Mouse (Mus musculus): ENCODE results near the gene Uts2. TPM values are rescaled to one million over a fixed set of nuclear protein-coding genes. Genes with fewer than 3 reads are reported as not detected.

Uts2 gene
- total RNA-seq (2014; fragmentation: Nextera tagmentation) = not detected in 2 replicates
- not detected in 2 replicates for total RNA-seq (2017)

DNA sequence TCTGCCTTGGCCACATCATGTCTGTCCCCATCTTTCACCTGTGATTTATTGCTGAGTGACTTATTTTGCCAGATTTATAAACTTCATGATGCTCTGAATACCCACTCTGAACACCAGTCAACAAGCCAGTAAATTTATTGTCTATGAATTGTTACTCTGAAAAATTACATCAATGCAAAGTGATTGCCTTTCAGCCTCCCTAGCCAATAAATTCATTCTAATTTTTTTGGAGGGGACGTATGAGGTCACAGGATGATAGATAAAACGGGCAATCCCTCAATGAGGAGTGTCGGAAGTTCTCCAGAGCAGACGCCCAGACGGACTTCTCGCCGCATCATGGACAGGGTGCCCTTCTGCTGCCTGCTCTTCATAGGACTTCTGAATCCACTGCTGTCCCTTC, at the start of gene Uts2:
Gene Uts2, plus strand, starts transcription at position 301 of the 400 bp plus-strand sequence.
- no peak for ATAC-seq (replicated peaks; ENCODE audit: low FRiP score, low TSS enrichment, poor library complexity, severe bottlenecking)

DNA sequence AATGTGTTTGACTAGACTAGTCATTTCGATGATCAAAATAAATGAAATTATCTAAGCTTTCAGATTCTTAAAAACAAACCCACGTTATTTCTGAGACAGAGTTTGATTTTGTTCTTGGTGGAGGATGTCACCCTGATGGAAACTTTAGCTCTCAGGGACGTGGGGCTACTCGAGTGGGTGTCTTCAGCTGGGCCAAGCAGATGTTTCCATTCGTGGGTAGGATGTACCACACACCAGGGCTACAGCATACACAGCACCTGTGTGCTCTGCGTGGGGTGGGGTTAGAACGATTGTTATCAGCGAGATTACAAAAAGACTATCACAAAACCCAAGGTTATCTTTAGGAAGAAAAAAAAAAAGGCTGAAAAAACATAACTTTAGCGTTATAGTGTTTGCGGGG, 45.9 kb upstream of the Uts2 start:
- ATAC-seq (replicated peaks; ENCODE audit: low FRiP score, low TSS enrichment, poor library complexity, severe bottlenecking) = no peak

DNA sequence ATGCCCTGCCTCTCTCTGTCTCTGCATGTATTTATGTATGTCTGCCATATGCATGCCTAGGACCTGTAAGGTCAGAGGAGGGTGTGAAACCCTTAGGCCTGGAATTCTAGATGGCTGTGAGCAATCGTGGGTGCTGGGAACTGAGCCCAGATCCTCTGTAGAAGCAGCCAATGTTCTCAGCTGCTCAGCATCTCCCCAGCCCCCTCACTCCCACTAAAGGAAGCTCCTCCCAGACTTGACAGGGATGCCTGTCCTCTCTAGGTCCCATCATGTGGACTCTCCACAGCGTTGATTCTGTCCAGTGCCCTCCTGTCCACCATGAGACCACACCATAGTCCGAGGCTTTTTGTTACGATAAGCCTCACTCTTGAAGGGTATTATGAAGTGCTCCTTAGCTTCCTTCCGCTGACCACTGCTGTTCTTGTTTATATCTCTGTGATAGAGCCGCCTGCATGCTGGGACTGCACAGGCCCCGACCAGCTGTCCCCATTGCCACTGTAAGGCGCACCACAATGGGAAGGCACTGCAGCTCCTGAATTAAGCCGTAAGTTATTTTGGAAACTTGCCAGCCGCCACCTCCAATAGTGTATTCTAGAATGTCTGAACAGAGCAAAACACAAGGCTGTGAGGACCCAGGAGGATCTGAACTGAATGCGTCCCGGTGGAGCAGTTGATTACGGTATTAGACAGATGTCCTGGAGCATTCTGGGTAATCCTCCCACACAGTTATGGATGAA, 40.4 kb upstream of the Uts2 start:
- ATAC-seq (replicated peaks; ENCODE audit: low FRiP score, low TSS enrichment, poor library complexity, severe bottlenecking) = no peak

DNA sequence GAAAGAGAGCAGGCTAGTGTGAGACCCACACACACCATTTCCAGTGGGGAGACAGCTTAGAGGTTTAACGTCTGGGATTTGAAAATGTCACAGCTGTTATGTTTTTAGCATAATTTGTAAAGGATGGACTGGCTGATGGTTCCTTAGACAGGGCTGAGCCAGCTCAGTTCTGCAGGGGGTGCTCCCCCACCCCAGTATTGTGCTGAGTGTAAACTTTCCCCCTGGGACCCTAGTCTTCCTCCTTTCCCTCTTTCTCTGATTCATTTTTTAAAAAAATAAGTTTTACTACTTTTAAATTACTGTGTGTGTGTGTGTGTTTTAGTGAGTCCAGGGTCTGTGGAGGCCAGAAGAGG, 39.8 kb upstream of the Uts2 start:
- no peak for ATAC-seq (replicated peaks; ENCODE audit: low FRiP score, low TSS enrichment, poor library complexity, severe bottlenecking)

DNA sequence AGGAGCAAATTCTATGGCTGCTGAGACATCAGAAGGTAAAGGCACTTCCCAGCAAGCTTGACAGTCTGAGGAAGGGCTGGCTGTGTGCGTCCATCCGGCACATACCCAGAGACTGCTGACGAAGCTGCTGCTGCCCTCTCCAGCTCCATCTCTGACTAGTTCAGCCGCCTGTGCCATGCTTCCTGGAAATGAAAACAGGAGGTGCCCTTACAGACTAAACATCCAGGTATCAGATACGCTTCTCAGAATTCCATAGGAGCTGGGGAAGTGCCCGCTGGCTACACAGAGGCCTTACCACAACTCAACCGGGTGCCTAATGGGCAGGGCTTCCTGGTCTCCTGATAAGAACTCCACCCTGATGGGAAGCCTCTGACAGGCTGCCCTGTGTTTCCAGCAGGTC, 38.4 kb upstream of the Uts2 start:
- no peak for ATAC-seq (replicated peaks; ENCODE audit: low FRiP score, low TSS enrichment, poor library complexity, severe bottlenecking)

DNA sequence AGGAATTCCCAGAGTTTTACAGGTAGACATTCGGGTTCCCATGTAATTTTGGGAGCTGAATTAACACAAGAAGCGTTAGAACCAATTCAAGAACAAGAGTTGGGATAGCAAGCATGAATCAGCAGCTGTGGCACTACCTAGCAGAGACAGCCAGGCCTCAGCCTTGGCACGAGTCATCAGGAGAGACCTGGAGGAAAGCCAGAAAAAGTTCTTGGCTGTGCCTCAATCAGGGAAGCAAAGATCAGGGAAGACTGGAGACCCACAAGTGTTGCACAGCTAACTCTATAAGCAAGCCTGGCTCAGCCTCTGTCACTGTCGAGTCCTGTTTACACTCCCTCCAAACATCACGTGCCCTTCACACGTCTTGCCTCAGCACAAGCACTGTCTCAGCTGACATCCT, 34.7 kb upstream of the Uts2 start:
- ATAC-seq (replicated peaks; ENCODE audit: low FRiP score, low TSS enrichment, poor library complexity, severe bottlenecking) = no peak

DNA sequence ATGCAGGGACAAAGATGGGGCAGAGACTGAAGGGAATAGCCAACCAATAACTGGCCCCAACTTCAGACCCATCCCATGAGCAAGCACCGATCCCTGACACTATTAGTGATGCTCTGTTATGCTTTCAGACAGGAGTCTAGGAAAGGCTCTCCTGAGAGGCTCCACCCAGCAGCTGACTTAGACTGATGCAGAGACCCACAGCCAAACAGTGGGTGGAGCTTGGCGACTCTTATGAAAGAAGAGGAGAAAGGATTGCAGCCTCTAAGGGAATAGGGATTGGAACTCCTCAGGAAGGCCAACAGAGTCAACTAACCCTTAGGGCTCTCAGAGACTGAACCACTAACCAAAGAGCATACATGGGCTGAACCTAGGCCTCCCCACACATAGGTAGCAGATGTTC, 33.2 kb upstream of the Uts2 start:
- ATAC-seq (replicated peaks; ENCODE audit: low FRiP score, low TSS enrichment, poor library complexity, severe bottlenecking) = no peak

DNA sequence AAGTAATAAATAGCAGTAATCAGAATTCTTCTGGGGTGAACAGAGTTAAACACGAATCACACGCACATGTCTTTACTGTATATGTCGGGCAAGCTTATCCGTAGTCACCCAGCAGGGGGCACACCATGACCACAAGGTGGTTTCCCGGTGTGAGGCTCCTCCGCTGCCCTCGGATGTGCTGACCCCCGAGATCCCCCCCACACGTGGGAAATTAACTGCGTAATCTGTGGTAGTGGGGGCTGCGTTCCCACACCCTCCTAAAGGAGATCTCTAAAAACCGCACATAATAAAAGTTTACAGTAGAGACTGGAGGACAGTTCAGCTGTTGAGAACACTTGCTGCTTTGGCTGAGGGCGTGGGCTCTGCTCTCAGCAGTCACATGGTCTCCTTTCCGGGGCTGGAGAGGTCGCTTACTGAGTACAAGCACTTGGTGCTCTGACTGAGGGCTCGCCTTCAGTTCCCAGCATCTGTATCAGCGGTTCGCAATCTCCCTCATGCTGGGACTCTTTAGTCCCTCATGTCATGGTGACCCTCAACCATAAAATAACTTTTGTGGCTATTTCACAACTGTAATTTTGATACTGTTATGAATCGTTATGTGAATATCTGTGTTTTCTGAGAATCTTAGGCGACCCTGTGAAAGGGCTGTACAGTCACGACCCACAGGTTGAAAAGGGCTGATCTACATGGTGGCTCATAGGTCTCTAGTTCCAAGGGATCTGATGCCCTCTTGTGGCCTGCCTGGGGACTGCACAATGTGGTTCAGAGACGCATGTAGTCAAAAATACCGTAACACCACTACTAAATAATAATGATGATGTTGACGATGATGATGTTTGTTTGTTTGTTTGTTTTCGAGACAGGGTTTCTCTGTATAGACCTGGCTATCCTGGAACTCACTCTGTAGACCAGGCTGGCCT, 32.0 kb upstream of the Uts2 start:
- peak; percentile 89 for ATAC-seq (replicated peaks; ENCODE audit: low FRiP score, low TSS enrichment, poor library complexity, severe bottlenecking)

DNA sequence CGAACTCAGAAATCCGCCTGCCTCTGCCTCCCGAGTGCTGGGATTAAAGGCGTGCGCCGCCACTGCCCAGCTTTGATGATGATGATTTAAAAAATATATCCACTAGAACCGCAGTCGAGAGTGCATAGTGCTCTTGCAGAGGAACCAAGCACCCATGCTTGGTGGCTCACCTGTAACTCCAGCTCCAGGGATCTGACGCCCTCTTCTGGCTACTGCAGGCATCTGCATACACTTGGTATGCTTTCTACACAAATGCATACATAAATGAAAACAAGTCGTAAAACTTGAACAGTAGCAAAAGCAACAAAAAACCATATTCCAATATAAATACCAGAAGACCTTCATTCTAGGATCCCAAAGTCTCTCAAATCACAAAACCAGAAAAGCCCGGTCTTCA, 31.3 kb upstream of the Uts2 start:
- no peak for ATAC-seq (replicated peaks; ENCODE audit: low FRiP score, low TSS enrichment, poor library complexity, severe bottlenecking)

DNA sequence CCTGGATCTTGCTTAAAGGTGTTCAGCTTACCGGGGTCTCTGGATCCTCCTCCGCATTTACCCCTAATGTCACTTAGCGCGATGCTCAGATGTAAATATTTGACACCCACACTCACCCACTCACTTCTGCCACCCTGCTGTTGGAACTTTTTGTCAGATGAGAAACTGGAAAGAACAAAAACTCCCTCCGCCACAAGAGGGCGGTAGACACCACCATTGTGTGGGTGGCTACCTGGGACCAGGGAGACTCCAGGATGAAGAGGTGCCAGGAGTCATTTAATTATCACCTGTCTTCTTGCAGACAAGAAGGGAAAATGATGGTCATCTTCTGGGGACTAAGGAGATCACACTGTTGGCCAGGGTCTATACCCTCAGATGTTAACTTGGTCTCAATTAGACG, 30.3 kb upstream of the Uts2 start:
- no peak; the same call in 1 of the 2 replicates for ATAC-seq (replicated peaks; ENCODE audit: low FRiP score, low TSS enrichment, poor library complexity, severe bottlenecking)

DNA sequence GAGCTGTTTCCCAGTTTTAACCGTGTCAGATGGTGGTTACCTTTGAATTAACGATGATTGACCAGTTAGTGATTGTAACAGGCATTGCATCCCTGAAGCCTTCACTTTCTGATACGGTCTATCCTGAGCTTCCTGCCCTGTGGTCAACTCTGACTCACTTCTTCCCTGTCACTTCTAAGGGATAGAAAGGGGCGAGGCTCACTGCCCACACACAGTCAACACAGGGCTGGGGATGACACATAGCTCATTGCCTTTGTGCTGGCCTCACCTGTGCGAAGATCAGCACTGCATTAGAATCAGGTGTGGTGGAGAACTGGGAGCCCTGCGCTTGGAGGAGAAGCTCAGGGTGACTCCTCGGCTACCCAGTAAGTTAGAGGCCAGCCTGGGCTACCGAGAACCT, 27.9 kb upstream of the Uts2 start:
- no peak for ATAC-seq (replicated peaks; ENCODE audit: low FRiP score, low TSS enrichment, poor library complexity, severe bottlenecking)

DNA sequence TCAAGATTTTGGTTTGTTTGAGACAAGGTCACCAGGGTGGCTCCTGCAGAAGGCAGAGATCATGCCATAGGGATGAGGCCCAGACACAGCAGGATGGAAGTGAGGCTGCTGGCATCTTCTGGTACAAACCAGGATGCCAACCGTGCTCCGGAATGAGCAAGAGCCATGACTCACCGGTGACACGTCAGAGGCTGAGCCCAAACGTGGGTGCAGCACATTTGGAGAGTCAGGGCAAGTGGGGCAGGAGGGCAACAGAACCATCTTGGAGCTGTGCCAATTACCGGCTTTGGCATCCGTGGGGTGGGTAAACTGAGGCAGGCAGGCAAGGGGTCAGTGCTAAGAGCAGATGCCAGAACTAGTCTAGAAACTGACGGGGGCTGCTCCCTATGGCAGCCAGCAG, 23.6 kb upstream of the Uts2 start:
- no peak for ATAC-seq (replicated peaks; ENCODE audit: low FRiP score, low TSS enrichment, poor library complexity, severe bottlenecking)

DNA sequence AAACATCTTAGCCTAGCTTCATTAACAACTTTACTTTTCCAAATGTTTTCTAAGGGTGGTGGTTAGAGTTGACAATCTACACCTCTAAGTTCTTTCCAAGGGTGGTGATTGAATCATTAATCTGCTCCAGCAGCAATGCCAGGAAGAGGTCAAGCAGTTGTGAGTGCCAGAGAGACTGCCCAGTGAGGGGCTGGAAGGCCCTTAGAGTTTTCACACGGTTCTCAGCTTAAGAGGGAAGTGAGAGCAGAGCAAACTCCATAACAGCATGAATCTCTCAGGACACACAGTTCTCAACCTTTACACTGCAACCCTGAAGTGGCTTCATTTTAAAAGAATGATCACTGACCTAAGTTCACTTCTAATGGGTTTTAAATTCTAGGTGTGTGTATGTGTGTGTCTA, 21.8 kb upstream of the Uts2 start:
- no peak for ATAC-seq (replicated peaks; ENCODE audit: low FRiP score, low TSS enrichment, poor library complexity, severe bottlenecking)

DNA sequence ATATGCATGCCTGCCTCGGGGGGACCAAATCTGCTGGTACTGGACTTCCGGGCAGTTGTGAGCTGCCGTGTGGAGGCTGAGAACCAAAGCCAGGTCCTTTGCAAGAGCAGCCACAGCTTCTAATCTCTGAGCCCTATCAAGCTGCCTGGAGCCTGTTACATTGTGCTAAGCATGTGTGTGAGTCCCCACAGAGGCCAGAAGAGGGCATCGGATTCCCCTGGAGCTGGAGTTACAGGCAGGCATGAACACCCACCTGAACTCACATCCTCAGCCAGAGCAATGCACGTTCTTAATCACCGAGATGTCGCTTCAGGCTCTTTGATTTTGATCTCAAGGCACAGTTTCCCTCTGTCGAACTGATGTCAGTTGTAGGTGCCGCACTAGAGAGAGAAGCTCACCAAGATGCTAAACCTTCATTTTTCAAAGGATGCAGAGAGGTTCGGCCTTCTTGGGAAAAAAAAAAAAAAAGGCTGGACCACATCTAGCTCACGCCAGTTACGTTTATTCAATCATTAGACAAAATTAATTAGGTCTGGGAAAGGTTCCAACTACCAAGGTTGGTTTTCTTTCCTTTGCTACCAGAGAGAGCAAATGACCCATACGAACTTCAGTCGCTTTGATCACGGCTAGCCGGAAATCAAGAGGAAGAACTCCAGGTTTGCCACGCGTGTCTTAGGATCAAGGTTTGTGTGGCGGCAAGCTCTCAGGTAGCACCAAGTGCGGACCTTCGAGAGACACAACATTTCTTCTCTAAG, 18.6 kb upstream of the Uts2 start:
- ATAC-seq (replicated peaks; ENCODE audit: low FRiP score, low TSS enrichment, poor library complexity, severe bottlenecking) = no peak

DNA sequence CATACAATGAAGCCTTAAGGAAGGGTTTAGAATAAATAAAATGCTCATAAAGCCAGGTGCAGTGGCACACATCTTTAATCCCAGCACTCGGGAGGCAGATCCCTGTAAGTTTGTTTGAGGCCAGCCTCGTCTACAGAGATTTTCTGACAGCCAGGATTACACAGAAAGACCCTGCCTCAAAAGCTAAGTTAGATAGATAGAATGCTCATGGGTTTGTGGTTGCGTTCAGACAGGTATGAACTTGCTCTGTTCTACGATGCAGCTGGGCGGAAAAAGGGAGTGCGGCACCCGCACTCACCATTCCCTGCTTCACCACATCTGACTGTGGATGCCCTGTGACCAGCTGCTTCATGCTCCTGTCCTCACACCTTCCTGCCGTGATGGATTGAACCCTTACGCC, 17.4 kb upstream of the Uts2 start:
- no peak for ATAC-seq (replicated peaks; ENCODE audit: low FRiP score, low TSS enrichment, poor library complexity, severe bottlenecking)

DNA sequence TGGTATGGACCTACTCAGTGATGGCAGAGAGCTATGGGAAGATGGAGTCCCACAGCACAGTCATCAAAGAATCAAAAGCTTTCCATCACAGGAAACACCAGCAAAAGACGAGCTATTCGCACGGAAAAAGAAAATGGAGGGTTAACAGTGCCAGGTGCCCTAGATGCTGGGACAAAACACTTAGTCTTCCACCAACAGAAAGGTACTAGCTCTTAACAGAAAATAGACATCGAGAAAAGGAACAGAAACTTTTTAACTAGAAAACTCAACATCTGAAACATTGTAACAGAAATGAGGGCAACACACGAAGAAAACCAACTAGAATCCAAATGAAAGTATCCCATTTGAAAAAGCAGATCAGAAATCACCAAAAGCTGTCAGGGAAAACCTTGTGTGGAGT, 16.7 kb upstream of the Uts2 start:
- ATAC-seq (replicated peaks; ENCODE audit: low FRiP score, low TSS enrichment, poor library complexity, severe bottlenecking) = no peak

DNA sequence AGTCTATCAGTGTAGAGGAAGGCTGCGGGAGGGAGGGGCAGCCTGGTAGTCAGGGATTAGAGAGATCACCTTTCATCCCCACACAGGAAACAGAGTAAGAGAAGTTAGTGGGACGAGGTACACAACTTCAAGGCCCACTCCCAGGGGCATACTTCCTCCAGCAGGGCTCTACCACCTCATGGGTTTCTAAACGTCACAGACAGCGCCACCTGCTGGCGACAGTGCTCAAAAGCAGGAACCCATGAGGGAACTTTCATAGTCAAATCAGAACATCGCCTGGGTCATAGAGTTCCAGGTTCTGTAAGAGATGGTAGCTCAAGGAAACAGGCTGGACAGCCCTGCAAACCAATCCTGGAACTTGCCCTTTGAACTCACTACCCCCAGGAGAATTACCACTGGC, 6.7 kb upstream of the Uts2 start:
- ATAC-seq (replicated peaks; ENCODE audit: low FRiP score, low TSS enrichment, poor library complexity, severe bottlenecking) = peak; percentile 50; the same call in 1 of the 2 replicates

DNA sequence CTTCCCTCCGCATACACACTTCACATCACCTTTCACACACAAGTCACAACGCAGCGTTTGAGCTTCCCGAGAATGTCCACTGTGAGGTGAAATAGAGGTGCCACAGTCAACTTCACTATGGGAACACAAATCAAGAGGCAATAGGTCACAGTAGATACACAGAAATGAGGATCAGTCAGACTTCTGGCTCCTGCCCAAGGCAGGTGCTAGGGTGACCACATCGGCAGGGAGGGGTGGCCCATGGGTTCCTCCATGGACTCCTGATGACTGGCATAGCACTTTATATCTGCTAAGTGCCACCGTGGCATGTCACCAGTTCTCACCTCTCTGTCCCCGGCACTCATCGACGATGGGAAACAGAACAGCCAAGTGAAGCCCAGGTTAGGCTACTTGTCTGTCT, 1.7 kb downstream of the Uts2 start:
- no peak for ATAC-seq (replicated peaks; ENCODE audit: low FRiP score, low TSS enrichment, poor library complexity, severe bottlenecking)

DNA sequence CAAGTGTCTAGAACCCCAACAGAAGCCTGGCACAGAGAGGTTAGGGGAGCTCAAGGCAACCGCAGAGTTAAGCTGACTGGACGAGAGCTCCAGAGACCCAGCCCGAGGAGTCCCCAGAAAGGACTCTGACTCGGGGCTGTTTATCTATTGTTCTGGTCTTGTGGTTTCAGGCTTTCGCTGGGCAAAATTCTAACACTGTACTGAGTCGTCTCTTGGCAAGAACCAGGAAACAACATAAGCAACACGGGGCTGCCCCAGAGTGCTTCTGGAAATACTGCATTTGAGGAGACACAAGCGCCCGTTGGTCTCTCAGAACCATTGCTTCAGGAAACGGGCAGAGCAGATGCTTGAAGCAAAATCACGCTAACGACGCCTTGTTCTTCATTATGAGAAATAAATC, 4.5 kb downstream of the Uts2 start:
- peak; percentile 53 for ATAC-seq (replicated peaks; ENCODE audit: low FRiP score, low TSS enrichment, poor library complexity, severe bottlenecking)

DNA sequence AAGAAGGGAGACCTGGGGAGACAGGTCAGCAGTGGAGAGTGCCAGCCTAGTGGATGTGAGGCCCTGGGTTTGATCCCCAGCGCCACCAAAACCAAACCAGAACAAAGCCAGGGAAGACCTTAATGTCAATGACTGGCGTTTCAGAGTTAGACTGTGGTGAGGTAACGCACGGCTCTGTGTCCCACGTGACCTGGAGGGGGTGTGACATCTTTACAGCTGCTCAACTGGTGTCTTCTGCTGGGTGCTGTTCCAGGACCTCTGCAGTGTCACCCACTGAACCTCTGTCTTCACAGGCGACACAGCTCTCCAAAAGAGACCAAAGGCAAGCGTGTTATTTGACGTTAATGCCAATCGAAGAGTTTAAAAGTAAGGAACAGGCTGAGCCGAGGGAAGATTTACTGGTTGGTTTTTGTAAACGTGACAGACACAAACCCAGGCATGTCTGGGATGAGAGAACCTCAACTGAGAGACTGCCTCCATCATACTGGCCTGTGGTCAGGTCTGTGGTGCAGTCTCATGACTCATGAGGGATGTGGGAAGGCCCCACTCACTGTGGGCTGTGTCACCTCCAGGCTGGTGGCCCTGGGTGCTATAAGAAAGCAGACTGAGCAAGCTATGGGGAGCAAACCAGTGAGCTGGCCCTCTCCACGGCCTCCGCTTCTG, 8.9 kb downstream of the Uts2 start:
- ATAC-seq (replicated peaks; ENCODE audit: low FRiP score, low TSS enrichment, poor library complexity, severe bottlenecking) = 0 out of 2 replicates have a peak, but pooled peaks have one; percentile 11
